Mouse (Mus musculus): ENCODE measurements at regions not wholly inside any gene's neighbourhood (a gene's known extent, or its start where the extent isn't known, plus 50 kb on each side); places are given as distances from the start of the nearest gene placed in this dataset.
A peak's percentile ranks its signal among the peaks of the same experiment; 100 is the strongest.

- no peak for DNase-seq (ENCODE audit: low spot score in 2 of 2)
Observed at GRCm38 (mm10) chr14:18127385-18127784, 111.5 kb downstream of the Nr1d2 start.

DNA sequence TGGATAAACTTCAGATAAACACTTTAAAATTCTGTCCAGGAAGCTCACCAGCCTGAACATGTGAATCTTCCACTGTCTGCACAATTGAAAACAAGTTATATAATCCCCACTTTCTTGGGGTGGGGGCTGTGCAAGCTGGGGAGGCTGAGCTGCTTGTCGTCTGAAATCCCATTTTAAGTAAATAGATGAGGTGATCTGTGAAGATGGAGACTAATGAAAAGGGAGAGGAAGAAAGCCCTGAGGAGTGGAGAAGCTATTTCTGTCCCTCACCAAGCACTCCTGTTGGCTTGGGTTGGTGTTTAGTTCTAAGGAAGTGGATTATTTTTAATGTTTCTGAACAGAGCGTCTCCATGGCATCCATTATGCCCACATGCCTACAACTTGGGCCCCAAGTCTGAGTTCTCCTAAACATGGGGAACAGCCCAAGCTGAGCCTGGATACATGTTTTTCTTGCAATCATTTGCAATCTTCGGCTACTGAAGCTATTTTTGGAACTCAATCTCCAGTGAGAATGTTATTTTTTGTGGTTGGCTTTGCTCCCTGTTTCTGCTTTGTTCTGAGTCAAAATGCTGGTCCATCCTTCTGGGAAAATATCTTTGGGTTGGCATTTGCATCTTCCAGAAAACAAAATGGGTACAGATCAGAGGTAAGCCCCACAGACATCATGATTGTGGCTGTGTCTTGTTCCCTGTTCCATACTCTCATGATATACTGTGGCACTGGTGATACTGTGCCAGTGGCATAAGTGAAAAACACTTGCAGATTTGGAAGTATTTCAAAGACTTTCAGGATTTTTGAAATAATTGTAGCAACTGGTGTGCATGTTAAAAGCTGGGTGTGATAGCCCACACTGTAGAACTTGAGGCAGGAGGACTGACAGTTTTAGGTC lies 131.8 kb downstream of the Nr1d2 start:
- peak; percentile 15 to 82 for DNase-seq (ENCODE audit: low spot score in 2 of 2)

- no peak for DNase-seq (ENCODE audit: low spot score in 2 of 2)
Observed at GRCm38 (mm10) chr14:18105606-18106005, 133.3 kb downstream of the Nr1d2 start.

DNA sequence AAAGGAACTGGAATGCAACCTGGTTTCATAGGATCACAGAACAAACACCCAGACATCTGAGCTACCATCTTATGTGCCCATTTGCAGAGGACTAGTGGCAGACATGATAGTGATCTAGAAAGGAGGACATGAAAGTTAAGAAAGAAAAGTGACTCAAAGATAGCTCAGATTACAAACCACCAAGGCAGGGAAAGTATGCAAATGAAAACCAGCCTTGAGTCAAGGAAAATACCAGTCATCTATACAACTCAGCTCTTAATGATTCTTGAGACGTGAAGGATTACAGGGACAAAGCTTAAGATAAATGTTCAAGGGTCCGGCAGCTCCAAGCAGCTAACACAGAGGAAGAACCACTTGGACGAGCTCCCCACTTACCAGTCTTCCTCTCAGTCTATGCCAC lies 138.7 kb downstream of the Nr1d2 start:
- DNase-seq (ENCODE audit: low spot score in 2 of 2), result no peak

All from left cerebral cortex, adult 8-10 months (tissue).